In the genomic region with DNA sequence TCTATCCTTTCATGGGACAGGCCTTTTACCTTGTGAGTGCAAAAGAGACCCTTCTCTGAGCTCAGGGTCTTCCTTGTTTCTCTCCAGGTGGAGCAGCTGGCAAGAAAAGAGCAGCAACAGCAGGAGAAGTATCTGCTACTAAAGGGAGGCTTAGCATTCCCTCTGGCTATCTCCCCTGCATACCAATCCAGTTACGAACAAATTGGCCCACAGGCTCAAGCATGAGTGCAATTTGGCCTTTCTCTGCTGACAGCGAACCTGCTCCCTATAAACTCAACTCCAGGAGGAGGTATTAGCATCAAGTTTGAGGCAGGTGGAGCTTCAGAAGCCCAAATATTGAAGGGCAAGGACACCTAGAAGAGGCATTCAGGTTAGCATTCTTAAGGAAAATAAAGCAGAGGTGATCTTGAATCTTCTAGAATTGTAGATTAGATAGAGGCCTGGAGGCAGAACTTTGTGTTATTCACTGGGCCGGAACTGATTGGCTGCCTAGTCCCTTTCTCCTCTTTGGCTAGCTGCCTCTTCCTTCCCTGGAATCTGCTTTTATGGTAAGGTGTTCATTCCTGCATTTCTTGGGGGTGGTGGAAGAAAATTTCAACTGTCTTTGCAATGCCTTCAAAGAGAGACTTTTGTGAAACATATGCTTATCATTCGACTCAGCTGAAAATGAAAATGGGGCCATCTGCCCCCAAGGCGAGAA, we compare ENCODE assay signal across 13 mouse cellular contexts.
DNase-seq lines count a peak whose midpoint lies in the region; ATAC-seq lines count a peak whose summit lies in the region.
"Had no signal": no experiment of that assay in that cellular context is flagged by ENCODE, and none has a peak within 500 bp of the region (broad histone marks: within the 10 kb centered on the region; RNA-seq: fewer than 3 reads in every experiment).

No protein-coding gene starts in this region.

- WGBS in limb, embryonic 13.5 days: 62% methylated on average over 5 of the region's 5 CpGs
- WGBS in limb, embryonic 10.5 days: 76% methylated on average over 5 of the region's 5 CpGs
- WGBS in heart, embryonic 16.5 days: 41% methylated on average over 5 of the region's 5 CpGs

- H3K27ac ChIP-seq in limb, embryonic 13.5 days: peak overlapping the region; percentile 15; the same call in 1 of the 2 replicates
- H3K27ac ChIP-seq in limb, embryonic 10.5 days: no peak overlapping the region
- H3K27ac ChIP-seq in heart, embryonic 16.5 days (ENCODE audit: low read length): peak overlapping the region; percentile 79
- H3K27ac ChIP-seq: hindbrain, embryonic 14.5 days; midbrain, embryonic 15.5 days had no signal

- H3K27me3 ChIP-seq in limb, embryonic 13.5 days: no peaks in the 10 kb centered on the region
- no peaks in the 10 kb centered on the region for H3K27me3 ChIP-seq in limb, embryonic 10.5 days (ENCODE audit: low read depth, poor library complexity, severe bottlenecking)
- no peaks in the 10 kb centered on the region for H3K27me3 ChIP-seq in heart, embryonic 16.5 days (ENCODE audit: control insufficient read depth, insufficient read depth, low read length)
- H3K27me3 ChIP-seq: midbrain, embryonic 15.5 days had no signal

- no peak for DNase-seq in limb, embryonic 10.5 days (ENCODE audit: low spot score)
- peak; percentile 96 for DNase-seq in heart, adult 11 months
- peak; percentile 50 for DNase-seq in lung, postnatal 25 days (ENCODE audit: low spot score)
- no peak for DNase-seq in layer of hippocampus, postnatal 36 days
- no peak for DNase-seq in frontal cortex, postnatal 25 days (ENCODE audit: low spot score in 2 of 2)
- DNase-seq in cerebellum, adult 11-12 months: no peak
- DNase-seq: adrenal gland, postnatal 25 days; right cerebral cortex, postnatal 25 days; thymus, postnatal 36 days had no signal

- peak; percentile 66; the same call in 1 of the 2 replicates for ATAC-seq in limb, embryonic 13.5 days (ENCODE audit: low FRiP score, low read depth)
- ATAC-seq in heart, embryonic 16.5 days (replicated peaks; ENCODE audit: extremely low read depth, insufficient read depth, low FRiP score): peak; percentile 86
- ATAC-seq: midbrain, embryonic 15.5 days had no signal

- no peak overlapping the region for H3K9ac ChIP-seq in limb, embryonic 13.5 days
- H3K9ac ChIP-seq in heart, embryonic 16.5 days (ENCODE audit: low read length): no peak overlapping the region
- H3K9ac ChIP-seq: hindbrain, embryonic 14.5 days; midbrain, embryonic 15.5 days had no signal

- peaks cover 14% of the 10 kb centered on the region for H3K4me1 ChIP-seq in limb, embryonic 13.5 days
- H3K4me1 ChIP-seq in limb, embryonic 10.5 days: no peaks in the 10 kb centered on the region
- peaks cover 16% of the 10 kb centered on the region for H3K4me1 ChIP-seq in heart, embryonic 16.5 days (ENCODE audit: control insufficient read depth, insufficient read depth, low read length)
- H3K4me1 ChIP-seq: midbrain, embryonic 15.5 days had no signal

- no peaks in the 10 kb centered on the region for H3K9me3 ChIP-seq in limb, embryonic 13.5 days
- H3K9me3 ChIP-seq in limb, embryonic 10.5 days (replicated peaks): no peaks in the 10 kb centered on the region
- H3K9me3 ChIP-seq in heart, embryonic 16.5 days (replicated peaks; ENCODE audit: control insufficient read depth, low read length): no peaks in the 10 kb centered on the region
- H3K9me3 ChIP-seq: midbrain, embryonic 15.5 days had no signal

- no peak overlapping the region for H3K4me2 ChIP-seq in limb, embryonic 13.5 days (replicated peaks)
- peak overlapping the region; percentile 24; the same call in 1 of the 2 replicates for H3K4me2 ChIP-seq in heart, embryonic 16.5 days (ENCODE audit: low read depth, low read length)
- H3K4me2 ChIP-seq: hindbrain, embryonic 14.5 days; midbrain, embryonic 15.5 days had no signal

- H3K36me3 ChIP-seq in limb, embryonic 13.5 days: no peaks in the 10 kb centered on the region
- H3K36me3 ChIP-seq in limb, embryonic 10.5 days: no peaks in the 10 kb centered on the region
- no peaks in the 10 kb centered on the region for H3K36me3 ChIP-seq in heart, embryonic 16.5 days (ENCODE audit: control insufficient read depth, insufficient read depth)
- H3K36me3 ChIP-seq: midbrain, embryonic 15.5 days had no signal

- H3K4me3 ChIP-seq in limb, embryonic 13.5 days: no peak overlapping the region
- H3K4me3 ChIP-seq in limb, embryonic 10.5 days: no peak overlapping the region
- no peak overlapping the region for H3K4me3 ChIP-seq in heart, embryonic 16.5 days (ENCODE audit: low read length)
- H3K4me3 ChIP-seq: midbrain, embryonic 15.5 days had no signal

Comparison
In these comparisons a context has a peak if more than half of its experiments do, and no peak if none do; other contexts are left out.
1. DNase-seq: peak in heart, adult 11 months (single experiment) and lung, postnatal 25 days (single experiment); none in limb, embryonic 10.5 days (single experiment), layer of hippocampus, postnatal 36 days (0 of 2), frontal cortex, postnatal 25 days (0 of 2) and cerebellum, adult 11-12 months (single experiment).